Mouse (Mus musculus) CH12.LX (cell line): ENCODE results near the gene Arhgap45.

Source experiments
- CHD2 ChIP-seq: IDR thresholded peaks from 2 replicates; pipeline ENCODE4 v1.6.1; 2011; ENCODE audit warnings: low read length, improper control_type of control experiment
- JUN ChIP-seq: IDR thresholded peaks from 2 replicates; pipeline ENCODE4 v1.6.1; 2011; ENCODE audit warnings: low read depth, mild to moderate bottlenecking, low read length, improper control_type of control experiment, moderate library complexity; ENCODE audit not compliant: insufficient read depth
- MAX ChIP-seq: IDR thresholded peaks from 2 replicates; pipeline ENCODE4 v1.6.1; 2011; ENCODE audit warnings: low read length, improper control_type of control experiment
- POLR2A ChIP-seq: IDR thresholded peaks from 2 replicates; pipeline ENCODE4 v1.6.1; 2011; ENCODE audit warnings: low read depth, mild to moderate bottlenecking, improper control_type of control experiment, low read length
- POLR2AphosphoS2 ChIP-seq: IDR thresholded peaks from 2 replicates; pipeline ENCODE4 v1.6.1; 2011; ENCODE audit warnings: low read depth, low read length, improper control_type of control experiment
- RAD21 ChIP-seq: IDR thresholded peaks from 2 replicates; pipeline ENCODE4 v1.6.1; 2011; ENCODE audit warnings: low read depth, mild to moderate bottlenecking, low read length, improper control_type of control experiment, moderate library complexity
- ZC3H11A ChIP-seq: IDR thresholded peaks from 2 replicates; pipeline ENCODE4 v1.6.1; 2012; ENCODE audit warnings: low read depth, mild to moderate bottlenecking, inconsistent platforms, low read length, improper control_type of control experiment
- ZKSCAN1 ChIP-seq: IDR thresholded peaks from 2 replicates; pipeline ENCODE4 v1.6.1; 2012; ENCODE audit warnings: low read depth, inconsistent platforms, low read length, improper control_type of control experiment, borderline replicate concordance
- ZMIZ1 ChIP-seq: IDR thresholded peaks from 2 replicates; pipeline ENCODE4 v1.6.1; 2012; ENCODE audit warnings: low read depth, mild to moderate bottlenecking, inconsistent platforms, low read length, improper control_type of control experiment

- TF ChIP-seq ZC3H11A: no peak
- TF ChIP-seq POLR2A: no peak
- TF ChIP-seq CHD2: peak; percentile 69
- no peak for TF ChIP-seq RAD21
- no peak for TF ChIP-seq POLR2AphosphoS2
- TF ChIP-seq ZMIZ1: no peak
- TF ChIP-seq MAX: no peak
- TF ChIP-seq JUN: no peak
- TF ChIP-seq ZKSCAN1: no peak
These were observed 908 bp downstream of the Arhgap45 start for GRCm38 (mm10) chr10:80017361-80017760.
